Mouse (Mus musculus) megakaryocyte, adult 5-6 weeks (primary cell): Measurements from ENCODE around the gene Fnip1. TPM values are rescaled to one million over a fixed set of nuclear protein-coding genes. Genes with fewer than 3 reads are reported as not detected.

Experiments used
- ATAC-seq: 2 replicates; pipeline ENCODE4 v1.8.0; 2016; ENCODE audit warnings: mild to moderate bottlenecking, inconsistent platforms; ENCODE audit not compliant: poor library complexity, severe bottlenecking
- total RNA-seq, 2 experiments: library from RNA; stranded (forward) in 1 of 2; stranded (reverse) in 1 of 2; fragments of 153-499, 151-499 nt in 1 of 2; fragments of 221-1000, 200-1000 nt in 1 of 2; gene quantifications; 2 replicates each; pipeline versions ENCODE4 v1.2.3 to v1.2.4; 2015 to 2017

Gene Fnip1
- total RNA-seq, 2 experiments from 2014 or later: 37.8 to 39.2 TPM

GRCm38 (mm10) chr11:54456875-54457274, 18.9 kb downstream of the Fnip1 start:
- ATAC-seq: no peak

GRCm38 (mm10) chr11:54458168-54458567, 20.2 kb downstream of the Fnip1 start:
- ATAC-seq: no peak

- peak; percentile 93 for ATAC-seq
These were observed 26.7 kb downstream of the Fnip1 start for GRCm38 (mm10) chr11:54464557-54465244.

GRCm38 (mm10) chr11:54472231-54472630, 34.2 kb downstream of the Fnip1 start:
- ATAC-seq: no peak

GRCm38 (mm10) chr11:54478414-54478813, 40.4 kb downstream of the Fnip1 start:
- no peak for ATAC-seq

- peak; percentile 79 for ATAC-seq
These were observed 48.0 kb downstream of the Fnip1 start for GRCm38 (mm10) chr11:54486041-54486440.

GRCm38 (mm10) chr11:54491946-54492558, 54.1 kb downstream of the Fnip1 start:
- ATAC-seq: peak; percentile 78

GRCm38 (mm10) chr11:54492559-54492958, 54.6 kb downstream of the Fnip1 start:
- peak; percentile 94 for ATAC-seq

- no peak for ATAC-seq
These were observed 61.8 kb downstream of the Fnip1 start for GRCm38 (mm10) chr11:54499838-54500237.

- no peak for ATAC-seq
These were observed 64.7 kb downstream of the Fnip1 start for GRCm38 (mm10) chr11:54502546-54503245.

- ATAC-seq: no peak
These were observed 75.6 kb downstream of the Fnip1 start for GRCm38 (mm10) chr11:54513584-54513983.

- ATAC-seq: no peak
These were observed 84.0 kb downstream of the Fnip1 start for GRCm38 (mm10) chr11:54521927-54522528.

- ATAC-seq: peak; percentile 93
These were observed 84.8 kb downstream of the Fnip1 start, which contains the start of gene Rapgef6 for GRCm38 (mm10) chr11:54522529-54523430. Rapgef6 (plus strand) TSS chr11:54522847.

- ATAC-seq: no peak
These were observed 85.5 kb downstream of the Fnip1 start for GRCm38 (mm10) chr11:54523431-54524001.

- 0 out of 2 replicates have a peak, but pooled peaks have one; percentile 26 for ATAC-seq
These were observed 90.0 kb downstream of the Fnip1 start for GRCm38 (mm10) chr11:54528002-54528401.

GRCm38 (mm10) chr11:54530391-54530790, 92.4 kb downstream of the Fnip1 start:
- no peak for ATAC-seq

GRCm38 (mm10) chr11:54530916-54531315, 92.9 kb downstream of the Fnip1 start:
- no peak for ATAC-seq

- peak; percentile 78 for ATAC-seq
These were observed 95.8 kb downstream of the Fnip1 start for GRCm38 (mm10) chr11:54533834-54534233.

GRCm38 (mm10) chr11:54534871-54535270, 96.9 kb downstream of the Fnip1 start:
- peak; percentile 82 for ATAC-seq

- ATAC-seq: no peak
These were observed 101.0 kb downstream of the Fnip1 start for GRCm38 (mm10) chr11:54539031-54539430.
